Mouse (Mus musculus): ENCODE data around the gene Ap1s2. TPM values are rescaled to one million over a fixed set of nuclear protein-coding genes. Genes with fewer than 3 reads are reported as not detected.

The Ap1s2 gene
- polyA plus RNA-seq (2014; fragmentation: Nextera tagmentation; extraction: Ambion mirVana): 20.4 and 26.8 TPM in 2 replicates

DNA sequence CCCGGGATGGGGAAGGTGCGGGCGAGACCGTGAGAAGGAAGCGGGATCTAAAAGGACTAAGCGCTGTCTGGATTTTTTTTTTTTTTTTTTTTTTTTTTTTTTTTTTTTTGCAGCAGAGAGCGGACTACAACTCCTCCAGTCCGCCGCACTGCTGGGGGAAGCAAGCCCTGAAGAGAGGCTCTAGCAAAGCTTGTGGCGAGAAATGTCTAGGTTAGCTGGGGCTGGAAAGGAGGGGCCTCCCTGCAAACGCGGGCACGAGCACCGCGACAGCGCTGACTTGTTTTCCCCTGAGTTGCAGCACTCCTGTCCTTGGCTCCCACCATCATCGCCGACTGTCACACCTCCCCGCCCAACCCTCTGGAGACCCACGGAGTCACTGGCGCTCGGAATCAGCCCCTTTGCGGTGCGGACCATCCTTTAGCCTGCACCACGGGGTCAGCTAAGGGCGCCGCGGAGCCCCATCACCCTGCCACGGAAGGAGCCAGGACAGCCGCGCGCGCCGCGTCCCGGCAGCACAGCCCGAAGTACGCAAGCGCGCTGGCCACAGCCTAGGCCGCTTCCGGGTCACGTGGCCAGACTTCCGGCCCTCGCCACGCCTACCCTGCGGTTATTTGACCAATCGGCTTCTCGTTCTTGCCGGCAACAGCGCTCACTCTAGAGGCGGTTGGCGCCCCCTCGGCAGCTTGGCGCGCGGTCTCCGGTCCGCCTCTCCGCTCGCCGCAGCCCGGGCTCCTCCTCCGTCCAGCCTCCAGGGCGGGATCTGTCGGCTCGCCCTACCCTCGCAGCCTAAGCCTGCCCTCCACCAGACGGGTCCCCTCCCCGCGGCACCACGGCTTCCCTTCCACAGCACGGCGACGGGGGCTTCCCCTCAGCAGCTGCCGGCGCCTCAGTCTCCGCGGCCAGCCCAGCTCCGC lies at the start of gene Ap1s2:
TSS of gene Ap1s2 (plus strand) at position 681 of the 914 bp plus-strand sequence.
- no peaks in the 10 kb centered on the region for H3K27me3 ChIP-seq (ENCODE audit: control insufficient read depth, insufficient read depth, low read length)
- H3K4me2 ChIP-seq (replicated peaks; ENCODE audit: low read depth, low read length): peak within 1 kb of the TSS; percentile 47
- H3K4me1 ChIP-seq (ENCODE audit: control insufficient read depth, insufficient read depth, low read length): no peaks in the 10 kb centered on the region
- H3K4me3 ChIP-seq (ENCODE audit: low read length): peak within 1 kb of the TSS; percentile 62
- H3K9me3 ChIP-seq (ENCODE audit: control insufficient read depth, low read length): 0 out of 2 replicates have a peak, but pooled peaks cover 2% of the 10 kb centered on the region
- WGBS: 32% methylated on average over 76 of the region's 80 CpGs
- no peaks in the 10 kb centered on the region for H3K36me3 ChIP-seq (ENCODE audit: control insufficient read depth, insufficient read depth, low read length)
- peak within 1 kb of the TSS; percentile 60 for H3K9ac ChIP-seq (ENCODE audit: low read depth, low read length)
- H3K27ac ChIP-seq (ENCODE audit: low read depth, low read length): 0 out of 2 replicates have a peak within 1 kb of the TSS, but pooled peaks have one; percentile 30
- ATAC-seq (ENCODE audit: low FRiP score, low TSS enrichment): peak; percentile 100

- no peaks in the 10 kb centered on the region for H3K27me3 ChIP-seq (ENCODE audit: control insufficient read depth, insufficient read depth, low read length)
- 67% methylated on average over 5 of the region's 5 CpGs for WGBS
- peak; percentile 75; the same call in 1 of the 2 replicates for ATAC-seq (ENCODE audit: low FRiP score, low TSS enrichment)
- no peaks in the 10 kb centered on the region for H3K36me3 ChIP-seq (ENCODE audit: control insufficient read depth, insufficient read depth, low read length)
- H3K27ac ChIP-seq (ENCODE audit: low read depth, low read length): no peak overlapping the region
- H3K4me3 ChIP-seq (ENCODE audit: low read length): no peak overlapping the region
- H3K9me3 ChIP-seq (ENCODE audit: control insufficient read depth, low read length): no peaks in the 10 kb centered on the region
- H3K4me1 ChIP-seq (ENCODE audit: control insufficient read depth, insufficient read depth, low read length): no peaks in the 10 kb centered on the region
- no peak overlapping the region for H3K9ac ChIP-seq (ENCODE audit: low read depth, low read length)
- H3K4me2 ChIP-seq (replicated peaks; ENCODE audit: low read depth, low read length): no peak overlapping the region
These were observed 41.0 kb upstream of the Ap1s2 start for GRCm38 (mm10) chrX:163867711-163868379.

- H3K4me2 ChIP-seq (replicated peaks; ENCODE audit: low read depth, low read length): no peak overlapping the region
- 61% methylated on average over 11 of the region's 11 CpGs for WGBS
- H3K27me3 ChIP-seq (ENCODE audit: control insufficient read depth, insufficient read depth, low read length): no peaks in the 10 kb centered on the region
- H3K27ac ChIP-seq (ENCODE audit: low read depth, low read length): no peak overlapping the region
- H3K36me3 ChIP-seq (ENCODE audit: control insufficient read depth, insufficient read depth, low read length): no peaks in the 10 kb centered on the region
- no peak overlapping the region for H3K4me3 ChIP-seq (ENCODE audit: low read length)
- no peaks in the 10 kb centered on the region for H3K9me3 ChIP-seq (ENCODE audit: control insufficient read depth, low read length)
- no peaks in the 10 kb centered on the region for H3K4me1 ChIP-seq (ENCODE audit: control insufficient read depth, insufficient read depth, low read length)
- no peak overlapping the region for H3K9ac ChIP-seq (ENCODE audit: low read depth, low read length)
- no peak for ATAC-seq (ENCODE audit: low FRiP score, low TSS enrichment)
These were observed 40.0 kb upstream of the Ap1s2 start for GRCm38 (mm10) chrX:163868659-163869278.

GRCm38 (mm10) chrX:163875932-163876331 lies 32.9 kb upstream of the Ap1s2 start:
- no peaks in the 10 kb centered on the region for H3K4me1 ChIP-seq (ENCODE audit: control insufficient read depth, insufficient read depth, low read length)
- no peak overlapping the region for H3K27ac ChIP-seq (ENCODE audit: low read depth, low read length)
- no peaks in the 10 kb centered on the region for H3K27me3 ChIP-seq (ENCODE audit: control insufficient read depth, insufficient read depth, low read length)
- no peak for ATAC-seq (ENCODE audit: low FRiP score, low TSS enrichment)
- H3K4me3 ChIP-seq (ENCODE audit: low read length): no peak overlapping the region
- H3K9me3 ChIP-seq (ENCODE audit: control insufficient read depth, low read length): no peaks in the 10 kb centered on the region
- no peaks in the 10 kb centered on the region for H3K36me3 ChIP-seq (ENCODE audit: control insufficient read depth, insufficient read depth, low read length)
- H3K9ac ChIP-seq (ENCODE audit: low read depth, low read length): no peak overlapping the region
- H3K4me2 ChIP-seq (replicated peaks; ENCODE audit: low read depth, low read length): no peak overlapping the region
- WGBS: 85% methylated on average over 3 of the region's 3 CpGs

GRCm38 (mm10) chrX:163876636-163877035 lies 32.2 kb upstream of the Ap1s2 start:
- Histone ChIP-seq H3K4me1 (ENCODE audit: control insufficient read depth, insufficient read depth, low read length) (no peaks in the 10 kb centered on the region), H3K27ac (ENCODE audit: low read depth, low read length) (no peak overlapping the region), H3K4me2 (replicated peaks; ENCODE audit: low read depth, low read length) (no peak overlapping the region), H3K36me3 (ENCODE audit: control insufficient read depth, insufficient read depth, low read length) (no peaks in the 10 kb centered on the region), H3K9ac (ENCODE audit: low read depth, low read length) (no peak overlapping the region), H3K4me3 (ENCODE audit: low read length) (no peak overlapping the region), H3K27me3 (ENCODE audit: control insufficient read depth, insufficient read depth, low read length) (no peaks in the 10 kb centered on the region), H3K9me3 (ENCODE audit: control insufficient read depth, low read length) (no peaks in the 10 kb centered on the region)
- WGBS: 63% methylated on average over 4 of the region's 4 CpGs
- no peak for ATAC-seq (ENCODE audit: low FRiP score, low TSS enrichment)

- H3K36me3 ChIP-seq (ENCODE audit: control insufficient read depth, insufficient read depth, low read length): no peaks in the 10 kb centered on the region
- H3K4me3 ChIP-seq (ENCODE audit: low read length): no peak overlapping the region
- 75% methylated on average over 6 of the region's 6 CpGs for WGBS
- H3K4me1 ChIP-seq (ENCODE audit: control insufficient read depth, insufficient read depth, low read length): no peaks in the 10 kb centered on the region
- H3K27me3 ChIP-seq (ENCODE audit: control insufficient read depth, insufficient read depth, low read length): no peaks in the 10 kb centered on the region
- no peak overlapping the region for H3K4me2 ChIP-seq (replicated peaks; ENCODE audit: low read depth, low read length)
- no peak overlapping the region for H3K27ac ChIP-seq (ENCODE audit: low read depth, low read length)
- H3K9me3 ChIP-seq (ENCODE audit: control insufficient read depth, low read length): no peaks in the 10 kb centered on the region
- H3K9ac ChIP-seq (ENCODE audit: low read depth, low read length): no peak overlapping the region
- no peak for ATAC-seq (ENCODE audit: low FRiP score, low TSS enrichment)
These were observed 29.8 kb upstream of the Ap1s2 start for GRCm38 (mm10) chrX:163879039-163879438.

- WGBS: 55% methylated on average over 5 of the region's 5 CpGs
- H3K27ac ChIP-seq (ENCODE audit: low read depth, low read length): no peak overlapping the region
- H3K36me3 ChIP-seq (ENCODE audit: control insufficient read depth, insufficient read depth, low read length): no peaks in the 10 kb centered on the region
- no peak overlapping the region for H3K9ac ChIP-seq (ENCODE audit: low read depth, low read length)
- H3K9me3 ChIP-seq (ENCODE audit: control insufficient read depth, low read length): no peaks in the 10 kb centered on the region
- H3K4me2 ChIP-seq (replicated peaks; ENCODE audit: low read depth, low read length): no peak overlapping the region
- no peaks in the 10 kb centered on the region for H3K27me3 ChIP-seq (ENCODE audit: control insufficient read depth, insufficient read depth, low read length)
- H3K4me1 ChIP-seq (ENCODE audit: control insufficient read depth, insufficient read depth, low read length): no peaks in the 10 kb centered on the region
- no peak for ATAC-seq (ENCODE audit: low FRiP score, low TSS enrichment)
- H3K4me3 ChIP-seq (ENCODE audit: low read length): no peak overlapping the region
These were observed 29.4 kb upstream of the Ap1s2 start for GRCm38 (mm10) chrX:163879461-163879860.

GRCm38 (mm10) chrX:163885539-163885981 lies 23.3 kb upstream of the Ap1s2 start:
- Histone ChIP-seq H3K36me3 (ENCODE audit: control insufficient read depth, insufficient read depth, low read length) (no peaks in the 10 kb centered on the region), H3K27me3 (ENCODE audit: control insufficient read depth, insufficient read depth, low read length) (no peaks in the 10 kb centered on the region), H3K4me2 (replicated peaks; ENCODE audit: low read depth, low read length) (no peak overlapping the region), H3K4me1 (ENCODE audit: control insufficient read depth, insufficient read depth, low read length) (no peaks in the 10 kb centered on the region), H3K4me3 (ENCODE audit: low read length) (no peak overlapping the region), H3K9ac (ENCODE audit: low read depth, low read length) (no peak overlapping the region), H3K9me3 (ENCODE audit: control insufficient read depth, low read length) (no peaks in the 10 kb centered on the region), H3K27ac (ENCODE audit: low read depth, low read length) (no peak overlapping the region)
- WGBS: 68% methylated on average over 4 of the region's 4 CpGs
- peak; percentile 89 for ATAC-seq (ENCODE audit: low FRiP score, low TSS enrichment)

All from kidney, embryonic 14.5 days (tissue).